Mouse (Mus musculus) myocyte (in vitro differentiated cells): ENCODE data around the gene Rabgap1l. TPM values are rescaled to one million over a fixed set of nuclear protein-coding genes. Genes with fewer than 3 reads are reported as not detected.

ENCODE experiments used
- H3K27me3 ChIP-seq: one replicate; pipeline ENCODE4 v1.6.1; 2011; ENCODE audit not compliant: control insufficient read depth, insufficient read depth, insufficient read length
- H3K36me3 ChIP-seq: one replicate; pipeline ENCODE4 v1.6.1; 2011; ENCODE audit not compliant: control insufficient read depth, insufficient read depth
- H3K4me2 ChIP-seq: one replicate; pipeline ENCODE4 v1.6.1; 2011; ENCODE audit warnings: low read depth, control low read depth
- H3K4me3 ChIP-seq: one replicate; pipeline ENCODE4 v1.5.1; 2011; ENCODE audit warnings: mild to moderate bottlenecking, control low read depth, moderate library complexity
- H3K79me2 ChIP-seq: one replicate; pipeline ENCODE4 v1.6.1; 2011; ENCODE audit not compliant: control insufficient read depth, insufficient read depth
- H3ac ChIP-seq: one replicate; pipeline ENCODE4 v1.6.1; 2011; ENCODE audit not compliant: control insufficient read depth, insufficient read length
- CEBPB ChIP-seq: IDR thresholded peaks from 2 replicates; pipeline ENCODE4 v1.6.1; 2011; ENCODE audit warnings: mild to moderate bottlenecking, moderate library complexity; ENCODE audit not compliant: poor library complexity, insufficient read depth, severe bottlenecking
- E2F4 ChIP-seq: IDR thresholded peaks from one replicate; pipeline ENCODE4 v1.6.1; 2011; ENCODE audit warnings: mild to moderate bottlenecking, control low read depth, moderate library complexity; ENCODE audit not compliant: insufficient read depth
- MAX ChIP-seq: IDR thresholded peaks from one replicate; pipeline ENCODE4 v1.6.1; 2011; ENCODE audit warnings: low read depth, mild to moderate bottlenecking, control low read depth
- MYOD1 ChIP-seq, 3 experiments: IDR thresholded peaks; one replicate each; pipeline ENCODE4 v1.6.1; 2011; ENCODE audit warnings: control low read depth in 2 of 3, low read depth in 2 of 3, mild to moderate bottlenecking in 2 of 3, moderate library complexity in 1 of 3; ENCODE audit not compliant: insufficient read length in 2 of 3, control insufficient read depth in 1 of 3
- MYOG ChIP-seq, 3 experiments: IDR thresholded peaks; one replicate each; pipeline ENCODE4 v1.6.1; 2011; ENCODE audit warnings: control low read depth in 2 of 3, low read depth in 2 of 3, mild to moderate bottlenecking in 2 of 3; ENCODE audit not compliant: insufficient read length in 2 of 3, control insufficient read depth in 1 of 3, insufficient read depth in 1 of 3
- POLR2A ChIP-seq: IDR thresholded peaks from one replicate; pipeline ENCODE4 v1.6.1; 2011; ENCODE audit warnings: low read depth, mild to moderate bottlenecking, control low read depth, moderate library complexity; ENCODE audit not compliant: insufficient read length
- POLR2AphosphoS2 ChIP-seq: IDR thresholded peaks from one replicate; pipeline ENCODE4 v1.6.1; 2011; ENCODE audit warnings: low read depth, control low read depth; ENCODE audit not compliant: insufficient read length
- REST ChIP-seq: IDR thresholded peaks from one replicate; pipeline ENCODE4 v1.6.1; 2011; ENCODE audit warnings: mild to moderate bottlenecking, control low read depth, moderate library complexity; ENCODE audit not compliant: insufficient read depth, insufficient read length
- SRF ChIP-seq: IDR thresholded peaks from one replicate; pipeline ENCODE4 v1.6.1; 2011; ENCODE audit warnings: low read depth; ENCODE audit not compliant: control insufficient read depth, insufficient read length
- TCF12 ChIP-seq: IDR thresholded peaks from one replicate; pipeline ENCODE4 v1.6.1; 2011; ENCODE audit warnings: mild to moderate bottlenecking, control low read depth; ENCODE audit not compliant: poor library complexity, insufficient read depth, severe bottlenecking
- TCF3 ChIP-seq: IDR thresholded peaks from one replicate; pipeline ENCODE4 v1.6.1; 2011; ENCODE audit warnings: low read depth, control low read depth; ENCODE audit not compliant: insufficient read length
- USF1 ChIP-seq: IDR thresholded peaks from one replicate; pipeline ENCODE4 v1.6.1; 2011; ENCODE audit warnings: low read depth, mild to moderate bottlenecking, control low read depth, moderate library complexity
- polyA plus RNA-seq: library from polyadenylated mRNA; unstranded; fragments of >200 nt; fragmentation: generic; extraction: Trizol; gene quantifications from one replicate; pipeline ENCODE4 v1.2.1, GENCODE M21; 2012; ENCODE audit warnings: missing spikeins

Rabgap1l gene
- polyA plus RNA-seq, 1 experiment, result 6.3 TPM

GRCm38 (mm10) chr1:160834446-160834845 lies 41.4 kb upstream of the Rabgap1l start:
- no peaks in the 10 kb centered on the region for H3K36me3 ChIP-seq
- no peak for TF ChIP-seq MAX
- no peak for TF ChIP-seq MYOG (IDR thresholded peaks at IDR 0.05; ENCODE audit: control insufficient read depth in 1 of 3, insufficient read depth in 1 of 3, insufficient read length in 2 of 3, low read depth in 2 of 3)
- TF ChIP-seq TCF12, result no peak
- no peak for TF ChIP-seq TCF3
- no peak for TF ChIP-seq POLR2A
- no peak for TF ChIP-seq REST
- TF ChIP-seq POLR2AphosphoS2, result no peak
- TF ChIP-seq SRF, result no peak
- no peak for TF ChIP-seq E2F4
- TF ChIP-seq USF1, result no peak
- no peak for TF ChIP-seq MYOD1 (IDR thresholded peaks at IDR 0.05; ENCODE audit: control insufficient read depth in 1 of 3, insufficient read length in 2 of 3, low read depth in 2 of 3)
- TF ChIP-seq CEBPB, result no peak
- H3K4me3 ChIP-seq, result no peak overlapping the region

GRCm38 (mm10) chr1:160832267-160833021 lies 39.4 kb upstream of the Rabgap1l start:
- Histone ChIP-seq H3K27me3 (no peaks in the 10 kb centered on the region), H3K79me2 (no peaks in the 10 kb centered on the region), H3ac (no peak overlapping the region), H3K36me3 (no peaks in the 10 kb centered on the region), H3K4me3 (no peak overlapping the region), H3K4me2 (no peak overlapping the region)
- no peak for TF ChIP-seq E2F4

More at GRCm38 (mm10) chr1:160834446-160834845, 41.4 kb upstream of the Rabgap1l start:
- H3K79me2 ChIP-seq, result no peaks in the 10 kb centered on the region
- H3K4me2 ChIP-seq, result no peak overlapping the region
- H3ac ChIP-seq, result no peak overlapping the region
- H3K27me3 ChIP-seq, result no peaks in the 10 kb centered on the region

GRCm38 (mm10) chr1:160830608-160831498 lies 37.8 kb upstream of the Rabgap1l start:
- Histone ChIP-seq H3K4me2 (no peak overlapping the region), H3K4me3 (no peak overlapping the region), H3K79me2 (no peaks in the 10 kb centered on the region), H3K36me3 (no peaks in the 10 kb centered on the region), H3ac (no peak overlapping the region), H3K27me3 (no peaks in the 10 kb centered on the region)
- TF ChIP-seq MAX (no peak), CEBPB (no peak), TCF3 (no peak), SRF (no peak)

GRCm38 (mm10) chr1:160825441-160825856 lies 32.4 kb upstream of the Rabgap1l start:
- TF ChIP-seq TCF12, result no peak
- TF ChIP-seq REST, result no peak
- H3K27me3 ChIP-seq, result no peaks in the 10 kb centered on the region
- no peak overlapping the region for H3ac ChIP-seq
- no peak overlapping the region for H3K4me2 ChIP-seq
- no peaks in the 10 kb centered on the region for H3K79me2 ChIP-seq
- no peak overlapping the region for H3K4me3 ChIP-seq
- no peaks in the 10 kb centered on the region for H3K36me3 ChIP-seq

GRCm38 (mm10) chr1:160823638-160824037 lies 30.6 kb upstream of the Rabgap1l start:
- Histone ChIP-seq H3K4me3 (no peak overlapping the region), H3K27me3 (no peaks in the 10 kb centered on the region), H3K79me2 (no peaks in the 10 kb centered on the region), H3K36me3 (no peaks in the 10 kb centered on the region), H3K4me2 (no peak overlapping the region), H3ac (no peak overlapping the region)
- no peak for TF ChIP-seq CEBPB
- no peak for TF ChIP-seq TCF12
- TF ChIP-seq TCF3, result no peak
- no peak for TF ChIP-seq POLR2A
- no peak for TF ChIP-seq SRF
- TF ChIP-seq USF1, result no peak
- TF ChIP-seq E2F4, result no peak
- TF ChIP-seq MYOD1 (IDR thresholded peaks at IDR 0.05; ENCODE audit: control insufficient read depth in 1 of 3, insufficient read length in 2 of 3, low read depth in 2 of 3), result no peak
- TF ChIP-seq MYOG (IDR thresholded peaks at IDR 0.05; ENCODE audit: control insufficient read depth in 1 of 3, insufficient read depth in 1 of 3, insufficient read length in 2 of 3, low read depth in 2 of 3), result no peak
- no peak for TF ChIP-seq MAX
- TF ChIP-seq POLR2AphosphoS2, result no peak
- no peak for TF ChIP-seq REST
